9 mouse cellular contexts compared by ENCODE assay signal in the genomic region with DNA sequence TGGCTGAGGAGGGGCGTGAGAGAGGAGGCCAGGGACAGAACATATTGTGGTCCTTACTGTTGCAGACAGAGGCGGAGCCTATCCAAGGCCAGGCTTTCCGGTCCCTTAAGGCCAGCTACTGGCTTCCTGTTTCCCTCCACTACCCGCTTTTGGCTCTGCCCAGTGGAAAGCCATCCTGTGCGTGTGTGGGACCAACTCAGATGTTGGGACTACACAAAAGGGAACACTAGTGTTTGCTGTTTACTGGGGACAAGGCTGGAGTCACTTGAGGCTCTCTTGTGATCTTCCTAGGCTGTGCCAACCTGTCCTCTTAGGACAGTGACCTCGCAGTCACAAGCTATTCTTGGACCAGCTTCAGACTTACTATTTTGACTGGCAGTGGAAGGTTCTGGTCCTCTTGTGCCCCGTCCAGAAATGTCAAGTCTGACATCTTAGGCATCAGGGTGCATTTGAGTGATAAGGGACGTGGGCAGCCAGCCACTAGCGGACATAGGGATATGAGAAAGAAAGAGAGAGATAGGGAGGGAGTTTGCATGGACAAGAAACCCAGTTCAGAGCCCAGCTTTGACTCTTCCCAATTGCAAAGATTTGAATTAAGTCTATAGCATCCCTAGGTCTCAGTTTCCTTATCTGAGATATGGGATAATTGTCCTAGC. TPM values are rescaled to one million over a fixed set of nuclear protein-coding genes. Genes with fewer than 3 reads are reported as not detected.
DNase-seq lines count a peak whose midpoint lies in the region; ATAC-seq and TF ChIP-seq lines count a peak whose summit lies in the region.
"Had no signal": no experiment of that assay in that cellular context is flagged by ENCODE, and none has a peak within 500 bp of the region (broad histone marks: within the 10 kb centered on the region; RNA-seq: fewer than 3 reads in every experiment).

No protein-coding gene starts in this region.

- no peaks in the 10 kb centered on the region for H3K27me3 ChIP-seq in midbrain, embryonic 16.5 days (ENCODE audit: control insufficient read depth, insufficient read depth, low read depth, low read length)
- H3K27me3 ChIP-seq: neural tube, embryonic 12.5 days had no signal

- H3K4me2 ChIP-seq in midbrain, embryonic 16.5 days (ENCODE audit: low read length), result no peak overlapping the region
- H3K4me2 ChIP-seq: neural tube, embryonic 12.5 days had no signal

- peak overlapping the region; percentile 69 for H3K27ac ChIP-seq in layer of hippocampus, adult 2 months
- peak overlapping the region; percentile 55 for H3K27ac ChIP-seq in brown adipose tissue, adult 24 weeks (replicated peaks; ENCODE audit: low read depth, low read length)
- no peak overlapping the region for H3K27ac ChIP-seq in midbrain, embryonic 16.5 days (ENCODE audit: low read length)
- H3K27ac ChIP-seq: neural tube, embryonic 12.5 days had no signal

- ATAC-seq in midbrain, embryonic 16.5 days, result no peak

- TF ChIP-seq CTCF in layer of hippocampus, adult 2 months (conservative IDR thresholded peaks at IDR 0.05), result no peak

- intact Hi-C loops in left cerebral cortex, postnatal 4 days (cut with DNase I), result no loop called here

- no peak overlapping the region for H3K4me3 ChIP-seq in layer of hippocampus, adult 2 months
- no peak overlapping the region for H3K4me3 ChIP-seq in brown adipose tissue, adult 24 weeks (ENCODE audit: insufficient read depth, low read depth, low read length)
- H3K4me3 ChIP-seq in midbrain, embryonic 16.5 days (ENCODE audit: low read depth, low read length), result no peak overlapping the region
- H3K4me3 ChIP-seq: neural tube, embryonic 12.5 days had no signal

- H3K9ac ChIP-seq in midbrain, embryonic 16.5 days (ENCODE audit: low read depth, low read length), result no peak overlapping the region
- H3K9ac ChIP-seq: neural tube, embryonic 12.5 days had no signal

- H3K4me1 ChIP-seq in brown adipose tissue, adult 24 weeks (ENCODE audit: control insufficient read depth, insufficient read depth, insufficient read length, low read length), result peaks cover 10% of the 10 kb centered on the region; the same call in 1 of the 2 replicates
- H3K4me1 ChIP-seq in midbrain, embryonic 16.5 days (ENCODE audit: control insufficient read depth, insufficient read depth, low read length), result no peaks in the 10 kb centered on the region

- WGBS in midbrain, embryonic 16.5 days, result 81% methylated on average over 9 of the region's 9 CpGs

- H3K36me3 ChIP-seq in midbrain, embryonic 16.5 days (ENCODE audit: control insufficient read depth, insufficient read depth, low read length), result no peaks in the 10 kb centered on the region

- no peaks in the 10 kb centered on the region for H3K9me3 ChIP-seq in midbrain, embryonic 16.5 days (replicated peaks; ENCODE audit: control insufficient read depth, low read length, poor library complexity, severe bottlenecking)
- H3K9me3 ChIP-seq: neural tube, embryonic 12.5 days had no signal

- DNase-seq in layer of hippocampus, adult 2 months (ENCODE audit: low spot score in 2 of 2), result no peak
- DNase-seq in layer of hippocampus, postnatal 10 days (ENCODE audit: low spot score in 2 of 2), result no peak
- peak; percentile 38 for DNase-seq in induced T-regulatory cell, adult 2 months (ENCODE audit: low read depth)
- DNase-seq in lung, postnatal 14 days, result peak; percentile 60
- DNase-seq in cerebellum, postnatal 25 days, result no peak
- DNase-seq in left cerebral cortex, postnatal 4 days, result no peak

RNA-seq across cellular contexts. Expression of a gene that starts 15.4 kb away (rescaled TPM):
- total RNA-seq in layer of hippocampus, adult 2 months (2021), result 10 to 100 TPM; 25.7 to 25.9 TPM
- 10 to 100 TPM; 20.9 to 32.7 TPM for total RNA-seq in layer of hippocampus, postnatal 10 days (2021)
- polyA plus RNA-seq in brown adipose tissue, adult 24 weeks (2012; ENCODE audit: insufficient read depth, insufficient read length, missing spikeins), result 12.4 and 13.4 TPM in 2 replicates
- polyA plus RNA-seq in midbrain, embryonic 16.5 days (2015; fragmentation: Nextera tagmentation; extraction: Ambion mirVana), result 19.9 and 21.7 TPM in 2 replicates
- 10 to 100 TPM; 26.4 to 33.6 TPM for total RNA-seq in left cerebral cortex, postnatal 4 days (2021)

RNA-seq across cellular contexts. Expression of a gene that starts 20.2 kb away (rescaled TPM):
- total RNA-seq in layer of hippocampus, adult 2 months (2021), result 10 to 100 TPM; 19.3 TPM
- 10 to 100 TPM; 22.4 to 25.2 TPM for total RNA-seq in layer of hippocampus, postnatal 10 days (2021)
- 10.8 and 15.6 TPM in 2 replicates for polyA plus RNA-seq in brown adipose tissue, adult 24 weeks (2012; ENCODE audit: insufficient read depth, insufficient read length, missing spikeins)
- 25.3 and 29.9 TPM in 2 replicates for polyA plus RNA-seq in midbrain, embryonic 16.5 days (2015; fragmentation: Nextera tagmentation; extraction: Ambion mirVana)
- total RNA-seq in left cerebral cortex, postnatal 4 days (2021), result 10 to 100 TPM; 19.0 to 20.5 TPM

RNA-seq across cellular contexts. Expression of a gene that starts 32.8 kb away (rescaled TPM):
- total RNA-seq in layer of hippocampus, adult 2 months (2021), result 10 to 100 TPM; 69.1 to 78.2 TPM
- total RNA-seq in layer of hippocampus, postnatal 10 days (2021), result 10 to 100 TPM; 28.9 to 31.0 TPM
- 4.9 and 8.7 TPM in 2 replicates for polyA plus RNA-seq in brown adipose tissue, adult 24 weeks (2012; ENCODE audit: insufficient read depth, insufficient read length, missing spikeins)
- polyA plus RNA-seq in midbrain, embryonic 16.5 days (2015; fragmentation: Nextera tagmentation; extraction: Ambion mirVana), result 10.6 and 11.7 TPM in 2 replicates
- 10 to 100 TPM; 15.0 to 16.6 TPM for total RNA-seq in left cerebral cortex, postnatal 4 days (2021)

RNA-seq across cellular contexts. Expression of a gene that starts 42.1 kb away (rescaled TPM):
- 10 to 100 TPM; 97.4 to 99.3 TPM for total RNA-seq in layer of hippocampus, adult 2 months (2021)
- 100 to 1,000 TPM in 1 of 2 experiments, 10 to 100 TPM in 1; 95.6 to 113 TPM for total RNA-seq in layer of hippocampus, postnatal 10 days (2021)
- 330 and 403 TPM in 2 replicates for polyA plus RNA-seq in brown adipose tissue, adult 24 weeks (2012; ENCODE audit: insufficient read depth, insufficient read length, missing spikeins)
- polyA plus RNA-seq in midbrain, embryonic 16.5 days (2015; fragmentation: Nextera tagmentation; extraction: Ambion mirVana), result 340 and 348 TPM in 2 replicates
- 100 to 1,000 TPM; 119 to 123 TPM for total RNA-seq in left cerebral cortex, postnatal 4 days (2021)

RNA-seq across cellular contexts. Expression of a gene that starts 54.3 kb away (rescaled TPM):
- total RNA-seq in layer of hippocampus, adult 2 months (2021), result 10 to 100 TPM; 27.4 to 32.6 TPM
- total RNA-seq in layer of hippocampus, postnatal 10 days (2021), result 10 to 100 TPM; 26.4 to 30.2 TPM
- 2.1 and 3.7 TPM in 2 replicates for polyA plus RNA-seq in brown adipose tissue, adult 24 weeks (2012; ENCODE audit: insufficient read depth, insufficient read length, missing spikeins)
- 25.7 and 27.8 TPM in 2 replicates for polyA plus RNA-seq in midbrain, embryonic 16.5 days (2015; fragmentation: Nextera tagmentation; extraction: Ambion mirVana)
- total RNA-seq in left cerebral cortex, postnatal 4 days (2021), result 10 to 100 TPM; 27.5 to 30.8 TPM

Comparison
In these comparisons a context has a peak if more than half of its experiments do, and no peak if none do; other contexts are left out.
1. DNase-seq: peak in induced T-regulatory cell, adult 2 months (single experiment) and lung, postnatal 14 days (single experiment); none in layer of hippocampus, adult 2 months (0 of 2), layer of hippocampus, postnatal 10 days (0 of 2), cerebellum, postnatal 25 days (0 of 2) and left cerebral cortex, postnatal 4 days (single experiment).